Mouse (Mus musculus) cortical plate, adult 2 months (tissue): Measurements from ENCODE around the gene Brk1.

Experiments
- CTCF ChIP-seq: fragments of 200-500 bp; IDR thresholded peaks from 2 replicates; pipeline ENCODE4 v1.5.1; 2011; ENCODE audit warnings: mild to moderate bottlenecking, control low read depth, low read length; ENCODE audit not compliant: insufficient read depth; ENCODE audit errors: extremely low read depth
- POLR2A ChIP-seq: fragments of 200-500 bp; IDR thresholded peaks from 2 replicates; pipeline ENCODE4 v1.6.1; 2011; ENCODE audit warnings: mild to moderate bottlenecking, low read length, control low read depth; ENCODE audit not compliant: insufficient read depth; ENCODE audit errors: extremely low read depth

DNA sequence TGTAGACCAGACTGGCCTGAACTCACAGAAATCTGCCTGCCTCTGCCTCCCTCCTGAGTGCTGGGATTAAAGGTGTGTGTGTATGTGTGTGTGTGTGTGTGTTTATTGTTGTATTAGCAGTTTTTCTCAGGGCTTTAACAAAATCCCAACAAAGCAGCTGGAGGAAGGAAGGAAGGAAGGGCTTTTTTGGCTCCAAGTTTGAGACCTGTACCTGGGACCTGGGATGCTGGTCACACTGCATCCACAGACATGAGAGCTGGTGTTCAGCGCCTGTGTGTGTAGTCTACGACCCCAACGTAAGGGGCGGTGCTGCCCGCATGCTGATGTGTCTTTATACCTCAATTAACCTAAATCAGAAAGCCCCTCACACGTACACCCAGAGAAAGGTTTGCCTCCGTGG lies 49.0 kb downstream of the Brk1 start:
- TF ChIP-seq CTCF (no peak), POLR2A (no peak)
